Mouse (Mus musculus): ENCODE data around the gene Kdelr1. TPM values are rescaled to one million over a fixed set of nuclear protein-coding genes. Genes with fewer than 3 reads are reported as not detected.

Kdelr1 gene
- polyA plus RNA-seq, 1 experiment from 2014 or later, result 44.6 TPM

DNA sequence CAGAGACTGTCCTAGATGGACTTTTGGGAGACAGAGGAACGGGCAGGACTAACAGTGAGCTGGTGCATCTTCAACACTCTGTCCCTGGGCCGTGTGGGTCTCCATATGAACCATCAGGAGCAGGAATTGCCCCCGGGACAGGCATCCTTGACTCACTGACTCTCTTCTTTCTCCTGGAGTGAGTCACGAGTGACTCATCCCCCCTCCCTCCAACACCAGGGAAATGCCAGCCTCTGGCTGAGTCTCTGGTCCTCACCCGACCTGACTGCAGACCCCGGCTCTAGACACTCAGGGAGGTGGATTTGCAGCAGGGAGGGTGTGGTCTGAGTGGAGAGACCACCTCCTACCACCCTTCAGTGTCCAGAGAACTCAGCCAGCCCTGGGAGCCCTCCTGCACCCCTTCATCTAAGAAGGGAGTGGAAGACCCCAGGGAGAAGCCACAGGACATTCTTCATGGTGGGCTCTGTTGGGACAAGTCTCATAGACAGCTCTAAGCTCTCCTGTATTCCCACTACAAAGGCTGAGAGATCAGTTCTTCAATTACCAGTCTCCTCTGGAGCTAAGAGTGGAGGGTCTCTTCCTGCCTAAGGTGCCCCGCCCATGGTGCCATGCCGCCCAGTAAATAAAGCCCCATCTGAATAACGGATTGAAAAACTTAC, 48.1 kb downstream of the Kdelr1 start:
- Histone ChIP-seq H3K4me1 (peaks cover 34% of the 10 kb centered on the region), H3K9me3 (no peaks in the 10 kb centered on the region), H3K36me3 (replicated peaks) (no peaks in the 10 kb centered on the region), H3K9ac (no peak overlapping the region), H3K4me2 (0 out of 2 replicates have a peak overlapping the region, but pooled peaks have one; percentile 4), H3K27ac (no peak overlapping the region), H3K27me3 (peaks cover 14% of the 10 kb centered on the region; the same call in 1 of the 2 replicates), H3K4me3 (replicated peaks) (peak overlapping the region; percentile 7; the same call in 1 of the 2 replicates)
- ATAC-seq (ENCODE audit: low FRiP score), result no peak
- WGBS, result 59% methylated on average over 9 of the region's 9 CpGs

DNA sequence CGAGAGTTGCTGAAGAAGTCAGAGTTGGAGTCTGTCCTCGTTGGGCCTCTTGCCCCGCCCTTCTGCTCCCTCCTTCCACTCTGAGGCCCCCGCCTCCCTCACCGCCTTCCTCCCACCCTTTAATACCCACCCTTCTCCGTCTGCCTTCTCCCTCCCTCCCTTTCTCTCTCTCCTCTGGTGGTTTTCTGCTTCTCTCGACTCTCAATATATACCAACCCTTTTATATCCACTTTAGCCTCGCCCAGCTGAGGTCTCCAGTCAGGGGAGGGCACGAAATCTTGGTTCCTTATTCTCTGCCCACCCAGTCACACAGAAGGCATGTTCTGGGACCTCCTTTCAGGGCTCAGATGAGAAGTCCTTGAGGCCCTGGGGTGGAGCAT, 48.7 kb downstream of the Kdelr1 start, which contains the start of gene Emp3:
Emp3 (minus strand) TSS at position 163 of the 380 bp plus-strand sequence.
- 54% methylated on average over 9 of the region's 9 CpGs for WGBS
- Histone ChIP-seq H3K36me3 (replicated peaks) (no peaks in the 10 kb centered on the region), H3K4me1 (peaks cover 29% of the 10 kb centered on the region)

DNA sequence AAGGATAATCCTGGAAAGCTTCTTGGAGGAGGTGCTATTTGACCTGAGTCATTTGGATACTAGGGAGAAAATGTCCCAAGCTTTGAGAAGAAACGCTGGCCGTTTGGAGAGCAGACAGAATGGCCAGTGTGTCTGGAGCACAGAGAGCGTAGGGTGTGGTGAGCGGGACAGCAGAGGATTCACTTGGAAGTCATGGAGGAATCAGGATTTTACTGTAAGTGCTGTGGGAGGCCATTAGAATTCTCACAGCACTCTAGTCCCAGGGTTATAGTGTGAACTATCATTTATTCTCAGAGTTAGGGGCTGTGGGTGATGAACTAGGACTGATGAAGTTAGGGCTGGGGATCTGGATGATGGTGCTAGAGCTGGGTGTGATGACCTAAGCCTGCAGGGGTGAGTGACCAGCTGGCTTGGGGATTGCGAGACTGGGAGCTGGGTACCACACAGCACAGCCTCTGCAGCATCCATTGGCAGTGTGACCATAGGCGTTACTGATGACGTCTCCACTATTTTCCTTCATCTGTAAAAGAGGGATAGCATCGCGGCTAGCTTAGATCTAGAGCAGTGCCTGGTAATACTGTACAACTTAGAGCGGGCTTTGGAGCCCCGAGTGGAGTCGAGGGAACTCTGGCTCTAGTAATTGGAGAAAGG, 49.5 kb downstream of the Kdelr1 start:
- peak overlapping the region; percentile 78; the same call in 1 of the 2 replicates for H3K27ac ChIP-seq
- no peak for ATAC-seq (ENCODE audit: low FRiP score)
- H3K4me2 ChIP-seq, result peak overlapping the region; percentile 58
- H3K9me3 ChIP-seq, result no peaks in the 10 kb centered on the region
- WGBS, result 88% methylated on average over 12 of the region's 12 CpGs
- H3K4me3 ChIP-seq (replicated peaks), result no peak overlapping the region
- H3K36me3 ChIP-seq (replicated peaks), result no peaks in the 10 kb centered on the region
- H3K9ac ChIP-seq, result no peak overlapping the region
- peaks cover 20% of the 10 kb centered on the region for H3K4me1 ChIP-seq
- H3K27me3 ChIP-seq, result peaks cover 18% of the 10 kb centered on the region

More for the DNA sequence above, 48.7 kb downstream of the Kdelr1 start, which contains the start of gene Emp3:
- H3K27ac ChIP-seq, result peak within 1 kb of the TSS; percentile 78; the same call in 1 of the 2 replicates
- H3K9ac ChIP-seq, result no peak within 1 kb of the TSS
- peak within 1 kb of the TSS; percentile 7; the same call in 1 of the 2 replicates for H3K4me3 ChIP-seq (replicated peaks)
- peaks cover 16% of the 10 kb centered on the region; the same call in 1 of the 2 replicates for H3K27me3 ChIP-seq
- H3K9me3 ChIP-seq, result no peaks in the 10 kb centered on the region
- ATAC-seq (ENCODE audit: low FRiP score), result no peak
- 0 out of 2 replicates have a peak within 1 kb of the TSS, but pooled peaks have one; percentile 4 for H3K4me2 ChIP-seq

DNA sequence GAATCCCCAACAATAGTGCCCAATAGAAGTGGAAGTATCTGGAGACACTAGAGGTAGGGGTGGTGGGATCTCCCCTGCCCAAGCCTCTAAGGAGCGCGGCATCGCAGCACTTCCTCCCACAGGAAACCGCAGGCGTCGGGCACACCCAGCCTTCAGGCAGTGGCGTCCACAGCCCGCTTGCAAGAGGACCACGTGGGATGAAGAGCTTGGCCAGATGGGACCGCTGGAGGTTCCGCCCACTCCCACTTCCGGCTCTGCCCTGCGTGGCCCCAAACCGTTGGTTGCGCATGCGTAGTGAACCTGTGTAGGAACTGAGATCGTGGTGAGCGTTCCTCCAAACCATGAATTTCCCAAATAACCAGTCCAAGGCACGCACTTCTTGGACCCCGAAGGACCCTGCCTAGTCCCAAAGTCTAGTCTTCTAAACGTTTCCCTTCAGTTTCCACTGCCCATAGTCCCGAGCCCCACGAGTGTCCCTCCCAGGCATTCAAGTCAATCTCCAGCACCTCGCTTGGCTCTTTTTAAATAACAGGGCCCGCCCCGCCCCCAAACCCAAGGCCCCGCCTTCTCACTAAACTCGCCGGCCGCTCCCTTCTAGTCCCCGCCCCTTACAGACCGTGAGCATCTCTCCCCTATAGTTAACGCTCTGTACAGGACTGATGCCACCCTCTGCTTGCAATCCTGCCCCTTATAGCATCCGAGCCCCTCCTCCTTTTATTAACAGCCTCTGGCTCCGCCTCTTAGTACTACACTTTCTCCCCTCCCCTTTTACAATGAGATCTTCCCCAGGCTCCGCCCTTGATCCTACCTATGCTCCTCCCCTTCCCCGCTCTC, 50.6 kb downstream of the Kdelr1 start:
- Histone ChIP-seq H3K9ac (0 out of 2 replicates have a peak overlapping the region, but pooled peaks have one; percentile 9), H3K4me1 (peaks cover 11% of the 10 kb centered on the region), H3K27me3 (peaks cover 25% of the 10 kb centered on the region), H3K9me3 (no peaks in the 10 kb centered on the region), H3K4me3 (replicated peaks) (peak overlapping the region; percentile 41), H3K27ac (peak overlapping the region; percentile 78), H3K4me2 (peak overlapping the region; percentile 58), H3K36me3 (replicated peaks) (no peaks in the 10 kb centered on the region)
- 2% methylated on average over 37 of the region's 37 CpGs for WGBS
- ATAC-seq (ENCODE audit: low FRiP score), result peak; percentile 92

DNA sequence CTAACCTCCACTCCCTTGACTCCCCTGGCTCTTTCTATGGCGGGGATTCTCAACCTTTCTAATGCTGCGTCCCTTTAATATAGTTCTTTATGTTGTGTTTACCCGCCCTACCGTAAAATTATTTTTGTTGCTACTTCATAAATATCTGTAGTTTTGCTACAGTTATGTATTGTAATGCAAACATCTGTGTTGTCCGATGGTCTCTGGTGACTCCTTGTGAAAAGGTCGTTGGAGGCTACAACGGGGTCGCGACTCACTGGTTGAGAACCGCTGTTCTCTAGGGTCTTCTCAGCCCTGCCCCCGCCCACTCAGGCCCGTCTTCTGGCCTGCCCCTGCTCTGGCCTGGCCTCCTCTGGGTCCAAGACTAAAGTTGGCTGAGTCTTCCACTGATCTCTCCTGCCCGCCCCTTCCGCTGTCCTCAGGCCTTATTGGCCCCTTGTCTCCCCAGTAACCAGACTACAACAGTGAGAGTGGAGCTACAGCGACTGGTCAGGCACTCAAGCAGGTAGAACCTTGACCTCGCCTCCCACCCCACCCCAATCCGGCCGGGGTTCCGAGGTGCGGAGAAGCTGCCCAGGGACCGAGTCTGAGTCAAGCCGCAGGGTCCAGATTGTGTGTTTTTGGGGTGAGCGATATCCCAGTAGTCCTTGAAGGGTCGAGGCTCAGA, 51.3 kb downstream of the Kdelr1 start, which contains the start of gene Ccdc114:
Ccdc114 (plus strand) TSS at position 311 of the 667 bp plus-strand sequence.
- Histone ChIP-seq H3K27me3 (peaks cover 29% of the 10 kb centered on the region), H3K27ac (peak within 1 kb of the TSS; percentile 78), H3K9me3 (no peaks in the 10 kb centered on the region), H3K9ac (0 out of 2 replicates have a peak within 1 kb of the TSS, but pooled peaks have one; percentile 9), H3K36me3 (replicated peaks) (no peaks in the 10 kb centered on the region), H3K4me2 (peak within 1 kb of the TSS; percentile 58), H3K4me3 (replicated peaks) (peak within 1 kb of the TSS; percentile 41), H3K4me1 (peaks cover 11% of the 10 kb centered on the region)
- 6% methylated on average over 24 of the region's 24 CpGs for WGBS
- peak; percentile 56 for ATAC-seq (ENCODE audit: low FRiP score)

DNA sequence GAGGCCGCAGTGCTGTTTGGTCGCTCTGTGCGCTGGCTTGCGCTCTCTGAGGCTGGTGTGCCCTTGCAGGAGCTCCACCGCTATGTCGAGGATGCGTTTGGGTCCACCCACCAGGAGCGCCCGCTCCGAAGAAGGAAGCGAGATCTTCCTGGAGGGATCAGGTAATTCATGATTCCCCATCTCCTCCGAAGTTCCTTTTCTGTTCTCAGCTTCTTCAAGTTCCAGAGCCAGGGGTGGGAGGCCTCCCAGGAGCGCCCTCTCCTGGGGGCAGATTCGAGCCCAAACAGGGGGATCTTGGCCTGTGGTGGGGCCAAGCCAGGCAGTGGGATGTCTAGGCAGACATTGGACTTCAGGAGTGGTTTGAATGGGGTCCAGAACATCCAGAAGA, 51.9 kb downstream of the Kdelr1 start:
- no peaks in the 10 kb centered on the region for H3K36me3 ChIP-seq (replicated peaks)
- ATAC-seq (ENCODE audit: low FRiP score), result no peak
- 14% methylated on average over 14 of the region's 14 CpGs for WGBS

DNA sequence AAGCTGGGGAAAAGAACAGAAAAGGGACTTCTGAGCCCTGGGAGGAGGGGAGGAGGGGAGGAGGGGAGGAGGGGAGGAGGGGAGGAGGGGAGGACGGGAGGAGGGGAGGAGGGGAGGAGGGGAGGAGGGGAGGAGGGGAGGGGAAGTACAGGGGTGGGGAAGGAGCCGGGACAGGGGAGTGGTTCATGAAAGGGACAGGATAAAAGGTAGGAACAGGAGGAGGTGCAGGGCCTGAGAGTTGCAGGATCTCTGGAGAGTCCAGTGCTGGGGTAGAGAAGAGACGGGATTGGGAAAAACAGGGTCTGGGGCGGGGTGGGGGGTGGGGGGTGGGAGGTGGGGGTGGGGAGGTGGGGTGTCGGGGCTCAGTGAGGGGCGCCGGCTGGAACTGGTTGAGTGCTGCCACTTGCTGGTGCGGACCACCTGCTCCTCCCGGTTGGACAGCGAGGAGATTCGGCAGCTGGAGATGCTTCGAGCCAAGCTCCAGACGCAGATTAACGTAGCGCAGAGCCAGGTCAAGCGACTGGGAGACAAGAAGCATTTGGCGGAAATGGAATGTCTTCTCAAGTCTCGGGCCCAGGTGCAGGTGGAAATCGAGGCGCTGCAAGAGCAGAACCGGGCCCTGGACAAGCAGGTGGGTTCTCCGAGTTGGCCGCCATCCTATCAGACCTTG, 56.2 kb downstream of the Kdelr1 start:
- Histone ChIP-seq H3K9ac (0 out of 2 replicates have a peak overlapping the region, but pooled peaks have one; percentile 29), H3K4me1 (0 out of 2 replicates have a peak, but pooled peaks cover 3% of the 10 kb centered on the region), H3K9me3 (no peaks in the 10 kb centered on the region), H3K27ac (no peak overlapping the region), H3K36me3 (replicated peaks) (no peaks in the 10 kb centered on the region), H3K4me2 (peak overlapping the region; percentile 35), H3K27me3 (peaks cover 18% of the 10 kb centered on the region), H3K4me3 (replicated peaks) (peak overlapping the region; percentile 7; the same call in 1 of the 2 replicates)
- ATAC-seq (ENCODE audit: low FRiP score), result no peak
- WGBS, result 11% methylated on average over 16 of the region's 23 CpGs

More for the DNA sequence above, 51.9 kb downstream of the Kdelr1 start:
- H3K4me2 ChIP-seq, result peak overlapping the region; percentile 58
- H3K4me3 ChIP-seq (replicated peaks), result peak overlapping the region; percentile 41
- H3K4me1 ChIP-seq, result peaks cover 11% of the 10 kb centered on the region
- H3K9ac ChIP-seq, result no peak overlapping the region
- no peak overlapping the region for H3K27ac ChIP-seq
- H3K27me3 ChIP-seq, result peaks cover 33% of the 10 kb centered on the region
- no peaks in the 10 kb centered on the region for H3K9me3 ChIP-seq

DNA sequence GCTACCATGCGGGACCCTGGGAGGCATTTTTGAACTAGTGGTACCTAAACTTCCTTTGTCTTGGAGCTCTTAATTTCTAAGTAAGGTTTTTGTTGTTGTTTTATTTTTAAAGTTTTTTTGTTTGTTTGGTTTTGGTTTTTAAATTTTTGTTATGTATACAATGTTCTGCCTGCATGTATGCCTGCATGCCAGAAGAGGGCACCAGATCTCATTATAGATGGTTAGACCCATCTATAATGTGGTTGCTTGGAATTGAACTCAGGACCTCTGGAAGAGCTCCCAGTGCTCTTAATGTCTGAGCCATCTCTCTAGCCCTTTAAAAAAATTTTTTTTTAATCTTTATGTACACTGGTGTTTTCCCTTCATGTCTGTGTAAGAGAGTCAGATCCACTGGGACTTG, 57.1 kb downstream of the Kdelr1 start:
- WGBS, result 80% methylated on average over 1 of the region's 1 CpGs

More for the DNA sequence above, 57.1 kb downstream of the Kdelr1 start:
- H3K4me2 ChIP-seq, result no peak overlapping the region
- peaks cover 18% of the 10 kb centered on the region for H3K27me3 ChIP-seq
- H3K27ac ChIP-seq, result no peak overlapping the region
- H3K36me3 ChIP-seq (replicated peaks), result no peaks in the 10 kb centered on the region
- no peak overlapping the region for H3K9ac ChIP-seq
- no peaks in the 10 kb centered on the region for H3K4me1 ChIP-seq
- H3K9me3 ChIP-seq, result no peaks in the 10 kb centered on the region
- ATAC-seq (ENCODE audit: low FRiP score), result no peak
- H3K4me3 ChIP-seq (replicated peaks), result no peak overlapping the region

Other genes with a start within 250 kb of the Kdelr1 start
- gene Rasip1, start 245.3 kb upstream of the Kdelr1 start, polyA plus RNA-seq (2016; fragmentation: Nextera tagmentation; extraction: Ambion mirVana), result 8.3 and 8.9 TPM in 2 replicates
- gene Mamstr, start 232.8 kb upstream of the Kdelr1 start, polyA plus RNA-seq (2016; fragmentation: Nextera tagmentation; extraction: Ambion mirVana), result 2.6 and 3.1 TPM in 2 replicates
- gene Fut2, start 206.4 kb upstream of the Kdelr1 start, polyA plus RNA-seq (2016; fragmentation: Nextera tagmentation; extraction: Ambion mirVana), result 0.11 TPM in 1 of 2 replicates, not detected in the other
- 0.23 and 0.33 TPM in 2 replicates for gene Ntn5, start 188.8 kb upstream of the Kdelr1 start, polyA plus RNA-seq (2016; fragmentation: Nextera tagmentation; extraction: Ambion mirVana)
- gene Sec1, start 178.4 kb upstream of the Kdelr1 start, polyA plus RNA-seq (2016; fragmentation: Nextera tagmentation; extraction: Ambion mirVana), result 0.64 and 0.68 TPM in 2 replicates
- 10.2 and 11.0 TPM in 2 replicates for gene Car11, start 172.9 kb upstream of the Kdelr1 start, polyA plus RNA-seq (2016; fragmentation: Nextera tagmentation; extraction: Ambion mirVana)
- 3.8 and 3.9 TPM in 2 replicates for gene Dbp, start 167.7 kb upstream of the Kdelr1 start, polyA plus RNA-seq (2016; fragmentation: Nextera tagmentation; extraction: Ambion mirVana)
- gene Rpl18, start 157.3 kb upstream of the Kdelr1 start, polyA plus RNA-seq (2016; fragmentation: Nextera tagmentation; extraction: Ambion mirVana), result 707 and 745 TPM in 2 replicates
- gene Sphk2, start 154.8 kb upstream of the Kdelr1 start, polyA plus RNA-seq (2016; fragmentation: Nextera tagmentation; extraction: Ambion mirVana), result 26.5 and 30.1 TPM in 2 replicates
- 1.1 and 1.5 TPM in 2 replicates for gene Fam83e, start 151.6 kb upstream of the Kdelr1 start, polyA plus RNA-seq (2016; fragmentation: Nextera tagmentation; extraction: Ambion mirVana)
- gene Spaca4, start 147.0 kb upstream of the Kdelr1 start, polyA plus RNA-seq (2016; fragmentation: Nextera tagmentation; extraction: Ambion mirVana), result not detected in 2 replicates
- gene Lmtk3, start 89.0 kb upstream of the Kdelr1 start, polyA plus RNA-seq (2016; fragmentation: Nextera tagmentation; extraction: Ambion mirVana), result 10.2 and 10.8 TPM in 2 replicates
- gene Sult2b1, start 88.1 kb upstream of the Kdelr1 start, polyA plus RNA-seq (2016; fragmentation: Nextera tagmentation; extraction: Ambion mirVana), result 1.5 and 1.9 TPM in 2 replicates
- gene Cyth2, start 58.2 kb upstream of the Kdelr1 start, polyA plus RNA-seq (2016; fragmentation: Nextera tagmentation; extraction: Ambion mirVana), result 275 and 276 TPM in 2 replicates
- 0.73 and 0.95 TPM in 2 replicates for gene Kcnj14, start 48.0 kb upstream of the Kdelr1 start, polyA plus RNA-seq (2016; fragmentation: Nextera tagmentation; extraction: Ambion mirVana)
- gene Grwd1, start 41.8 kb upstream of the Kdelr1 start, polyA plus RNA-seq (2016; fragmentation: Nextera tagmentation; extraction: Ambion mirVana), result 55.5 and 60.0 TPM in 2 replicates
- 0.33 and 0.47 TPM in 2 replicates for gene Grin2d, start 5.6 kb downstream of the Kdelr1 start, polyA plus RNA-seq (2016; fragmentation: Nextera tagmentation; extraction: Ambion mirVana)
- gene Syngr4, start 23.9 kb downstream of the Kdelr1 start, polyA plus RNA-seq (2016; fragmentation: Nextera tagmentation; extraction: Ambion mirVana), result 0.63 and 0.88 TPM in 2 replicates
- 3.3 and 3.9 TPM in 2 replicates for gene Tmem143, start 24.2 kb downstream of the Kdelr1 start, polyA plus RNA-seq (2016; fragmentation: Nextera tagmentation; extraction: Ambion mirVana)
- gene Emp3, start 48.6 kb downstream of the Kdelr1 start, polyA plus RNA-seq (2016; fragmentation: Nextera tagmentation; extraction: Ambion mirVana), result 19.9 and 20.5 TPM in 2 replicates
- 2.7 and 4.7 TPM in 2 replicates for gene Ccdc114, start 51.3 kb downstream of the Kdelr1 start, polyA plus RNA-seq (2016; fragmentation: Nextera tagmentation; extraction: Ambion mirVana)
- 0.10 and 0.18 TPM in 2 replicates for gene Abcc6, start 157.5 kb downstream of the Kdelr1 start, polyA plus RNA-seq (2016; fragmentation: Nextera tagmentation; extraction: Ambion mirVana)
- 32.8 and 33.2 TPM in 2 replicates for gene Nomo1, start 160.9 kb downstream of the Kdelr1 start, polyA plus RNA-seq (2016; fragmentation: Nextera tagmentation; extraction: Ambion mirVana)
- gene Kcnj11, start 228.0 kb downstream of the Kdelr1 start, polyA plus RNA-seq (2016; fragmentation: Nextera tagmentation; extraction: Ambion mirVana), result 0.46 and 0.81 TPM in 2 replicates

All from forebrain, embryonic 12.5 days (tissue).